Mouse (Mus musculus): ENCODE data around the gene Herc2. TPM values are rescaled to one million over a fixed set of nuclear protein-coding genes. Genes with fewer than 3 reads are reported as not detected.
A peak's percentile ranks its signal among the peaks of the same experiment; 100 is the strongest.

Gene Herc2
- polyA plus RNA-seq, 1 experiment from 2014 or later: 22.6 TPM

GRCm38 (mm10) chr7:56042353-56042752, 7.6 kb upstream of the Herc2 start:
- 11% methylated on average over 5 of the region's 5 CpGs for WGBS
- Histone ChIP-seq H3K4me1 (ENCODE audit: insufficient read depth, low read depth, low read length) (no peaks in the 10 kb centered on the region), H3K9me3 (ENCODE audit: low read length) (no peaks in the 10 kb centered on the region), H3K4me3 (ENCODE audit: low read depth, low read length) (no peak overlapping the region), H3K9ac (replicated peaks; ENCODE audit: low read depth) (no peak overlapping the region), H3K36me3 (ENCODE audit: insufficient read depth, low read length) (no peaks in the 10 kb centered on the region), H3K27me3 (replicated peaks; ENCODE audit: insufficient read depth, low read length) (no peaks in the 10 kb centered on the region), H3K4me2 (replicated peaks; ENCODE audit: low read depth, low read length) (no peak overlapping the region), H3K27ac (ENCODE audit: low read length) (no peak overlapping the region)
- TF ChIP-seq EP300 (IDR thresholded peaks at IDR 0.05) (no peak), CTCF (IDR thresholded peaks at IDR 0.05) (peak; percentile 93)
- peak; percentile 87 for DNase-seq (ENCODE audit: low spot score)
- ATAC-seq: peak; percentile 60

GRCm38 (mm10) chr7:56043577-56044266, 6.3 kb upstream of the Herc2 start:
- no peak for TF ChIP-seq EP300 (IDR thresholded peaks at IDR 0.05)
- DNase-seq (ENCODE audit: low spot score) (no peak), ATAC-seq (no peak)
- Histone ChIP-seq H3K4me2 (replicated peaks; ENCODE audit: low read depth, low read length) (no peak overlapping the region), H3K9me3 (ENCODE audit: low read length) (no peaks in the 10 kb centered on the region), H3K9ac (replicated peaks; ENCODE audit: low read depth) (no peak overlapping the region), H3K27me3 (replicated peaks; ENCODE audit: insufficient read depth, low read length) (no peaks in the 10 kb centered on the region), H3K4me1 (ENCODE audit: insufficient read depth, low read depth, low read length) (no peaks in the 10 kb centered on the region), H3K27ac (ENCODE audit: low read length) (no peak overlapping the region), H3K4me3 (ENCODE audit: low read depth, low read length) (no peak overlapping the region), H3K36me3 (ENCODE audit: insufficient read depth, low read length) (no peaks in the 10 kb centered on the region)
- 58% methylated on average over 4 of the region's 4 CpGs for WGBS

DNA sequence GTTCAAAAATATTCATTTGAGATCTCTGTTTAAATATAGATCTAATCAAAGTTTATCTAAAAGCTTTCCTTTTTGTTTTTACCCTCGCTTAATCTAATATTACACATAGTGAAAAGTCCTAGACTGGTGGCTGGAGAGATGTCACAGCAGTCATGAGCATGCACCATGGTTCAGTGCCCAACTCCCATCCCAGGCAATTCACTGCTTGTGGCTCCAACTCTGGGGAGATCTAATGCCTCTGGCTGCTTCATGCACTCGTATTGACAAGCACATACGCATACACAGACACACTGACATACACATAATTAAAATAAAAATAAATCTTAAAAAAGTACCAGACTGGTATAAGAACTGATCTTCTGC, 5.7 kb upstream of the Herc2 start:
- H3K27ac ChIP-seq (ENCODE audit: low read length): no peak overlapping the region
- no peak overlapping the region for H3K4me2 ChIP-seq (replicated peaks; ENCODE audit: low read depth, low read length)
- H3K4me3 ChIP-seq (ENCODE audit: low read depth, low read length): no peak overlapping the region
- no peaks in the 10 kb centered on the region for H3K27me3 ChIP-seq (replicated peaks; ENCODE audit: insufficient read depth, low read length)
- DNase-seq (ENCODE audit: low spot score): no peak
- H3K36me3 ChIP-seq (ENCODE audit: insufficient read depth, low read length): no peaks in the 10 kb centered on the region
- no peaks in the 10 kb centered on the region for H3K4me1 ChIP-seq (ENCODE audit: insufficient read depth, low read depth, low read length)
- no peaks in the 10 kb centered on the region for H3K9me3 ChIP-seq (ENCODE audit: low read length)
- no peak overlapping the region for H3K9ac ChIP-seq (replicated peaks; ENCODE audit: low read depth)
- TF ChIP-seq EP300 (IDR thresholded peaks at IDR 0.05) (no peak), CTCF (IDR thresholded peaks at IDR 0.05) (no peak)
- ATAC-seq: no peak
- 71% methylated on average over 3 of the region's 3 CpGs for WGBS

- no peaks in the 10 kb centered on the region for H3K36me3 ChIP-seq (ENCODE audit: insufficient read depth, low read length)
- 72% methylated on average over 1 of the region's 1 CpGs for WGBS
- ATAC-seq: no peak
- no peaks in the 10 kb centered on the region for H3K27me3 ChIP-seq (replicated peaks; ENCODE audit: insufficient read depth, low read length)
- H3K27ac ChIP-seq (ENCODE audit: low read length): no peak overlapping the region
- no peak overlapping the region for H3K4me2 ChIP-seq (replicated peaks; ENCODE audit: low read depth, low read length)
- H3K4me1 ChIP-seq (ENCODE audit: insufficient read depth, low read depth, low read length): peaks cover 4% of the 10 kb centered on the region; the same call in 1 of the 2 replicates
- no peak overlapping the region for H3K4me3 ChIP-seq (ENCODE audit: low read depth, low read length)
- no peaks in the 10 kb centered on the region for H3K9me3 ChIP-seq (ENCODE audit: low read length)
- DNase-seq (ENCODE audit: low spot score): no peak
- H3K9ac ChIP-seq (replicated peaks; ENCODE audit: low read depth): no peak overlapping the region
- TF ChIP-seq EP300 (IDR thresholded peaks at IDR 0.05) (no peak), CTCF (IDR thresholded peaks at IDR 0.05) (no peak)
Observed at GRCm38 (mm10) chr7:56047178-56047577, 2.8 kb upstream of the Herc2 start.

DNA sequence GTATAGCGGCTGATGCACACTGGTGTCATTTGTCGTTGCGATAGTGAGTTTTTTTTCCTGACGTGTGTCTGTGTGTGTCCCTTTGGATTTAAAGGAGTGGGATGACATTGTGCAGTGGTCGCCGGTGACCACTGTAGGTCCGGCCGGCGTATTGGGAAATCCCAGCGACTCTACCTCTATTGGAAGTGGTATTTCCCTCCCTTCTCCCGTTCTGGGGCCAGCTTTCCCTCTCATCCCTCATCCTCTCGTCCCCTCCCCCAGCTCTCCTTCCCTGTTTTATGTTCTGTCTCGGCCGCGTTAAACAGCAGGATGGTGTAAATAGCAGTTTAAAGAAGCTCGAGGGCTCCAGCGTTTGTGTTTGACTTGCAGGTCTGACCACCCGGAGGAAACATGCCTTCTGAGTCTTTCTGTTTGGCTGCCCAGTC, 503 bp downstream of the Herc2 start:
- peak overlapping the region; percentile 83 for H3K4me3 ChIP-seq (ENCODE audit: low read depth, low read length)
- H3K27me3 ChIP-seq (replicated peaks; ENCODE audit: insufficient read depth, low read length): no peaks in the 10 kb centered on the region
- peaks cover 4% of the 10 kb centered on the region; the same call in 1 of the 2 replicates for H3K4me1 ChIP-seq (ENCODE audit: insufficient read depth, low read depth, low read length)
- H3K9me3 ChIP-seq (ENCODE audit: low read length): no peaks in the 10 kb centered on the region
- ATAC-seq (peak; percentile 8), DNase-seq (ENCODE audit: low spot score) (peak; percentile 58)
- H3K27ac ChIP-seq (ENCODE audit: low read length): peak overlapping the region; percentile 94
- TF ChIP-seq CTCF (IDR thresholded peaks at IDR 0.05) (no peak), EP300 (IDR thresholded peaks at IDR 0.05) (no peak)
- WGBS: under 1% methylated on average over 18 of the region's 18 CpGs
- H3K4me2 ChIP-seq (replicated peaks; ENCODE audit: low read depth, low read length): peak overlapping the region; percentile 62
- H3K36me3 ChIP-seq (ENCODE audit: insufficient read depth, low read length): no peaks in the 10 kb centered on the region
- peak overlapping the region; percentile 83 for H3K9ac ChIP-seq (replicated peaks; ENCODE audit: low read depth)

DNA sequence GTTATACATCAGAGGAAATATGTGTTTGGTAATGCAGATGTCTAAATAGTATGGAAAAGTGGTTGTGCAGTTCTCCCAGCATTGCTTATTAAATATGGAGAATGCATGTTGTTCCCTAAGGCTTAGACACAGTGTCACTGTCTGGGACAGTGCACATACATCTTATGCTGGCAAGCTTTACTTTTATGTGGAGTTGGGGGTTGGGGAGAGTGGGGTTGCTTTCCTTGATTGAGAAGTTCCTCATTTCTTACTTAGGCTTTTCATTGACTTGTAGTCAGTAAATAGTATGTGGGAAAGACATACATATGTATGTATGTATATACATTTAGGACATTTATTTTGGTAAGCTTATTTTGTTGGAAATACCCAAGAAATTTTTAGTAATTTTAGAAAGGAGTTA, 3.0 kb downstream of the Herc2 start:
- no peak for ATAC-seq

More for the DNA sequence above, 3.0 kb downstream of the Herc2 start:
- H3K27me3 ChIP-seq (replicated peaks; ENCODE audit: insufficient read depth, low read length): no peaks in the 10 kb centered on the region
- H3K4me3 ChIP-seq (ENCODE audit: low read depth, low read length): no peak overlapping the region
- H3K9me3 ChIP-seq (ENCODE audit: low read length): no peaks in the 10 kb centered on the region
- H3K36me3 ChIP-seq (ENCODE audit: insufficient read depth, low read length): peaks cover 6% of the 10 kb centered on the region; the same call in 1 of the 2 replicates
- no peak overlapping the region for H3K9ac ChIP-seq (replicated peaks; ENCODE audit: low read depth)
- TF ChIP-seq CTCF (IDR thresholded peaks at IDR 0.05) (no peak), EP300 (IDR thresholded peaks at IDR 0.05) (no peak)
- DNase-seq (ENCODE audit: low spot score): no peak
- H3K4me1 ChIP-seq (ENCODE audit: insufficient read depth, low read depth, low read length): peaks cover 4% of the 10 kb centered on the region; the same call in 1 of the 2 replicates
- H3K27ac ChIP-seq (ENCODE audit: low read length): no peak overlapping the region
- no peak overlapping the region for H3K4me2 ChIP-seq (replicated peaks; ENCODE audit: low read depth, low read length)
